Mouse (Mus musculus): ENCODE data around the gene Tgfbr3. TPM values are rescaled to one million over a fixed set of nuclear protein-coding genes. Genes with fewer than 3 reads are reported as not detected.

Gene Tgfbr3
- polyA plus RNA-seq, 1 experiment from 2014 or later: 23.8 TPM

DNA sequence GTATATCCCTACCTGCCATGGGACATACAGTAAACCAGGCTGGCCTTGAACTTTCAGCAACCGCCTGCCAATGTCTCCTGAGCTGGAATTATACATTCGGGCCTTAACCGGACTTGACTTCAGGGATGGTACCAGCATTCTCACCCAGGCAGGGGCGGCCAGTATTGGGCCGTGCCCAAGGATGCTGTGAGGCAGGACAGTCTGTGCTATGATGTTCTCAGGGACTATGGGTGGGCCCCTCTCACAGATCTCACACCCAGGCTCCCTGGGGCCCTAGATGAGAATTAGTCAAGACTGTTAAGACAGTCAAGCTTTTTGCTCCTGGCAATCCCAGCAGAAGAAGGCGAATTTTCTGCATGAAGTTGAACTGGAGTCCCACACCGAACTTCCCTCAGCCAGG, 211.5 kb downstream of the Tgfbr3 start:
- no peak for TF ChIP-seq CTCF (IDR thresholded peaks at IDR 0.05; ENCODE audit: low read depth)
- WGBS: 94% methylated on average over 7 of the region's 7 CpGs
- no peaks in the 10 kb centered on the region for H3K36me3 ChIP-seq (ENCODE audit: insufficient read depth)
- H3K9me3 ChIP-seq (ENCODE audit: low read depth, low read length): no peaks in the 10 kb centered on the region
- DNase-seq: no peak
- H3K4me1 ChIP-seq (ENCODE audit: insufficient read depth): peaks cover 36% of the 10 kb centered on the region
- no peaks in the 10 kb centered on the region for H3K27me3 ChIP-seq (ENCODE audit: insufficient read depth, low read length)
- H3K27ac ChIP-seq (ENCODE audit: low read depth): no peak overlapping the region
- H3K4me3 ChIP-seq (ENCODE audit: low read depth, low read length): no peak overlapping the region
- no peak overlapping the region for H3K9ac ChIP-seq
- no peak overlapping the region for H3K4me2 ChIP-seq
- ATAC-seq (ENCODE audit: insufficient read depth): no peak

- Histone ChIP-seq H3K9me3 (ENCODE audit: low read depth, low read length) (no peaks in the 10 kb centered on the region), H3K4me1 (ENCODE audit: insufficient read depth) (peaks cover 21% of the 10 kb centered on the region), H3K27me3 (ENCODE audit: insufficient read depth, low read length) (no peaks in the 10 kb centered on the region), H3K9ac (no peak overlapping the region), H3K27ac (ENCODE audit: low read depth) (peak overlapping the region; percentile 61), H3K4me2 (no peak overlapping the region), H3K4me3 (ENCODE audit: low read depth, low read length) (no peak overlapping the region), H3K36me3 (ENCODE audit: insufficient read depth) (no peaks in the 10 kb centered on the region)
- WGBS: 35% methylated on average over 13 of the region's 13 CpGs
- peak; percentile 37 for DNase-seq
- TF ChIP-seq CTCF (IDR thresholded peaks at IDR 0.05; ENCODE audit: low read depth): no peak
- ATAC-seq (ENCODE audit: insufficient read depth): peak; percentile 46; the same call in 1 of the 2 replicates
These were observed 214.3 kb downstream of the Tgfbr3 start for GRCm38 (mm10) chr5:107074980-107075583.

- DNase-seq (peak; percentile 47), ATAC-seq (ENCODE audit: insufficient read depth) (0 out of 2 replicates have a peak, but pooled peaks have one; percentile 29)
- H3K4me1 ChIP-seq (ENCODE audit: insufficient read depth): peaks cover 14% of the 10 kb centered on the region
- no peaks in the 10 kb centered on the region for H3K9me3 ChIP-seq (ENCODE audit: low read depth, low read length)
- H3K27me3 ChIP-seq (ENCODE audit: insufficient read depth, low read length): no peaks in the 10 kb centered on the region
- H3K9ac ChIP-seq: no peak overlapping the region
- H3K36me3 ChIP-seq (ENCODE audit: insufficient read depth): no peaks in the 10 kb centered on the region
- WGBS: 33% methylated on average over 4 of the region's 4 CpGs
- no peak overlapping the region for H3K4me2 ChIP-seq
- H3K27ac ChIP-seq (ENCODE audit: low read depth): no peak overlapping the region; the same call in 1 of the 2 replicates
- no peak overlapping the region for H3K4me3 ChIP-seq (ENCODE audit: low read depth, low read length)
- TF ChIP-seq CTCF (IDR thresholded peaks at IDR 0.05; ENCODE audit: low read depth): no peak
These were observed 215.1 kb downstream of the Tgfbr3 start for GRCm38 (mm10) chr5:107074350-107074749.

DNA sequence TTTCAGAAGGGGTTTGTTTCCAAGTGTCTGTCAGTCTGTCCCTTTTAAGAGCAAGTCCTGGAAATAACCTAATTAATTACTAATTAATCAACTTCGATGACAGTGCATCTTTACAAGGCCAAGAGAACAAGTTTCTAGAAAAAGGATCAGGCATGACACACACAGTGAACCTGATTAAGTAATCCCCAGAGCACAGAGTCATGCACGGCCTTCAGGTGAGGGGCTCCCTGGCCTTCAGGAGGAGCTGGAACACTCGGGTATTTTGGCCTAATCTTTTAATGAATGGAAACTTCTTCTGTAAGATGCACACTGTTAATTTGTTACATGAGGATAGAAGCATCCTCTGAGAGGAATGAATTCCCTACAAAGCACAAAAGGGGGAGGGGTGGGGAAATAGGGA, 215.9 kb downstream of the Tgfbr3 start:
- H3K4me1 ChIP-seq (ENCODE audit: insufficient read depth): peaks cover 8% of the 10 kb centered on the region
- H3K4me3 ChIP-seq (ENCODE audit: low read depth, low read length): no peak overlapping the region
- ATAC-seq (ENCODE audit: insufficient read depth) (no peak), DNase-seq (no peak)
- no peaks in the 10 kb centered on the region for H3K27me3 ChIP-seq (ENCODE audit: insufficient read depth, low read length)
- H3K9ac ChIP-seq: no peak overlapping the region
- H3K27ac ChIP-seq (ENCODE audit: low read depth): no peak overlapping the region
- 52% methylated on average over 3 of the region's 3 CpGs for WGBS
- H3K9me3 ChIP-seq (ENCODE audit: low read depth, low read length): no peaks in the 10 kb centered on the region
- TF ChIP-seq CTCF (IDR thresholded peaks at IDR 0.05; ENCODE audit: low read depth): no peak
- H3K36me3 ChIP-seq (ENCODE audit: insufficient read depth): no peaks in the 10 kb centered on the region
- H3K4me2 ChIP-seq: no peak overlapping the region

DNA sequence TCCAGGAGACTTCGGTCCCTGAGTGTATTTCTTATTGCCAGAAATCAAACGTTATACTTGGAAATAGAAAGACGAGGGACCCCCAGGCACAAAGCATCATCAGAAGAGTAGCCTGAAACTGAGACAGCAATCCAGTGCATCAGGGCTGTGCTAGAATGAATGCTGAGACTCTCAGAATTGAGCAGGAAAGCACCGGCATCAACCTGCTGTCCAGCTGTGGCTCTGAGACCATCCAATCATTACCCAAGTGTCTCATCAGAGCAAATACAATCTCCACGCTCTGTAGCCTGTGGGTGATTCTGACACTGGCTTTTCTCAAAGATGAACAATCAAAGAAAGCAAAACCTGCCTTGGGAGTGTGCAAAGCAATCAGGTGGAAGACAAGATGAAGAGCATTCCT, 221.3 kb downstream of the Tgfbr3 start:
- H3K9me3 ChIP-seq (ENCODE audit: low read depth, low read length): no peaks in the 10 kb centered on the region
- H3K4me3 ChIP-seq (ENCODE audit: low read depth, low read length): no peak overlapping the region
- H3K4me2 ChIP-seq: no peak overlapping the region
- H3K36me3 ChIP-seq (ENCODE audit: insufficient read depth): no peaks in the 10 kb centered on the region
- TF ChIP-seq CTCF (IDR thresholded peaks at IDR 0.05; ENCODE audit: low read depth): no peak
- 79% methylated on average over 5 of the region's 5 CpGs for WGBS
- H3K9ac ChIP-seq: no peak overlapping the region
- DNase-seq (no peak), ATAC-seq (ENCODE audit: insufficient read depth) (no peak)
- H3K27me3 ChIP-seq (ENCODE audit: insufficient read depth, low read length): no peaks in the 10 kb centered on the region
- H3K27ac ChIP-seq (ENCODE audit: low read depth): no peak overlapping the region
- no peaks in the 10 kb centered on the region for H3K4me1 ChIP-seq (ENCODE audit: insufficient read depth)

DNA sequence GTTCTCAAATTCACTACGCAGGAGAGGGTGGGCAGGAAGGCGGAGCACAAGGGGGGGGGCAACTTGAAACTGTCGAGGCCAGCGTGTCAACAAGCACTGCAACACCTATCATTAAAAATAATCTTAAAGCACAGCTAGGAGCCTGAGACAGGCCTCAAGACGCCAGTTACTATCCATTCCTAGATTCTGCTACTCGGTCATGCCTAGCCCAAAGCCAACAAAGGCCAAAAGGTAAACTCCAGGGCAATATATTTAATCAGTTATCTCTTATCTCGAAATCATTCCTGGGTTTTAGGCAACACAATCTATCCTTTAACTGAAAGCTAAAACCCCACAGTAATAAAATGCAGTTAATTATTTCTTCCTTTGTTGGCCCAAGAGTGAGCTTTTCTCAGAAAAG, 221.9 kb downstream of the Tgfbr3 start:
- ATAC-seq (ENCODE audit: insufficient read depth) (no peak), DNase-seq (no peak)
- WGBS: 70% methylated on average over 7 of the region's 7 CpGs
- Histone ChIP-seq H3K9ac (no peak overlapping the region), H3K4me3 (ENCODE audit: low read depth, low read length) (no peak overlapping the region), H3K4me2 (no peak overlapping the region), H3K27ac (ENCODE audit: low read depth) (no peak overlapping the region), H3K27me3 (ENCODE audit: insufficient read depth, low read length) (no peaks in the 10 kb centered on the region), H3K4me1 (ENCODE audit: insufficient read depth) (peaks cover under 1% of the 10 kb centered on the region; the same call in 1 of the 2 replicates), H3K36me3 (ENCODE audit: insufficient read depth) (no peaks in the 10 kb centered on the region), H3K9me3 (ENCODE audit: low read depth, low read length) (no peaks in the 10 kb centered on the region)
- no peak for TF ChIP-seq CTCF (IDR thresholded peaks at IDR 0.05; ENCODE audit: low read depth)

DNA sequence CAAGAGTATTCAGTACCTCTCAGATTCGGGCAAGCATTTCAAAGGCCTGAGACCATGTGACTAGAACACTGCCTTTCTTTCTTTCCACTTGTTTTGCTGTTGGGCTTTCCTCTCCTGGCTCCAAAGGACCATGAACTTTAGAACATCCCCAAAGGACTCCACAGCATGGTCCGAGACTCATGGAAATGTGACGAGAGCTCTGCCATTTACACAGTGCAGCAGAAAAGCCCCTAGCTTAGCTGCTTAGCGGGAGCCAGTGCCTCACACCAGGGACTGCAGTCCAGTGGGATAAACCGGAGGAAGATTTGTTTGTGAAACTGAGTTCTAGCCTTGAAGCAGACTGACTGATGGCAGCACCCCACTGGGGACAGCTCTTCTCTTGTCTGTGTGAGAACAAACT, 224.5 kb downstream of the Tgfbr3 start:
- Histone ChIP-seq H3K4me1 (ENCODE audit: insufficient read depth) (peaks cover 4% of the 10 kb centered on the region; the same call in 1 of the 2 replicates), H3K4me3 (ENCODE audit: low read depth, low read length) (no peak overlapping the region), H3K9ac (no peak overlapping the region), H3K27ac (ENCODE audit: low read depth) (no peak overlapping the region), H3K9me3 (ENCODE audit: low read depth, low read length) (no peaks in the 10 kb centered on the region), H3K36me3 (ENCODE audit: insufficient read depth) (no peaks in the 10 kb centered on the region), H3K4me2 (no peak overlapping the region), H3K27me3 (ENCODE audit: insufficient read depth, low read length) (no peaks in the 10 kb centered on the region)
- no peak for TF ChIP-seq CTCF (IDR thresholded peaks at IDR 0.05; ENCODE audit: low read depth)
- DNase-seq: no peak
- 69% methylated on average over 5 of the region's 5 CpGs for WGBS
- ATAC-seq (ENCODE audit: insufficient read depth): no peak

Measured in lung, embryonic 14.5 days (tissue).